Mouse (Mus musculus): ENCODE measurements around the gene Prkce.

Prkce gene

DNA sequence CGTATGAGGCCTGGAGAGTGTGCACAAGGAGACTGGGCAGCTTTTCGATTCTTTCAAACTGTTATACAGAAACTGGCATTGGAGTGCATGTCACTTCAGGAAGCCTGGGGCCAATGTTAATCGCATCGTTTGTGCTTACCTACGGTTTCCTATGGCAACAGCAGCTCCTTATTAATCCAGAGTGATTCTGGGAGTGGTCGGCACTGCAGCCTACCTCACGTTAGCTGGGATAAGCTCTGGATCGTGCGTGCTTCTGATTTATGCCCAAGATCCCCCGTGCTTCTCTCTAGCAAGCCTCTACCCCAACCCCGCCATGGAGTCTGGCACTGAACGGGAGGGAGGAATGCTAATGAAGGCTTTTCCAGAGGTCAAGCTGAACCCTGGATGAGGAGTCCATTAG is 242.9 kb downstream of the Prkce start:
- DNase-seq (ENCODE audit: low spot score in 2 of 2) = no peak

DNA sequence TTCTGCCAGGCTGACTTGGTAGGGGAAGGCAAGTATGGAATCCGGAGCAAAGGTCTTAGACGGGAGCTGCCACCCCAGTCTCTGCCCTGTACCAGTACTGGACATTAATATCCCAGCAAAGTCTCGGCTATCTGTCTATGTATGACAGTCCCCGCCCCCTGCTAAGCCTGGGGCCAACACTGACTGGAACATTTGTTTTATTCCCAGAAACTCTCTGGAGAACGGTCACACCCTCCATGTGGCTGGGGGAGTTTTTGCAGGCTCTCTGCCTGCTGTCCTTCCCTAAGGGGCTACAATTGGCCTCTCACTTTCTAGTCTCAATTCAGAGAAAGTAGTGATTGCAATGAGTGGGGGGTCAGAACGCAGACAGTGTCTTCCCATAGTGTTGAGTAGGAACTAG is 244.6 kb downstream of the Prkce start:
- no peak for DNase-seq (ENCODE audit: low spot score in 2 of 2)

- DNase-seq (ENCODE audit: low spot score in 2 of 2) = no peak
These were observed 247.0 kb downstream of the Prkce start for GRCm38 (mm10) chr17:86414608-86415007.

GRCm38 (mm10) chr17:86415989-86416388 is 248.4 kb downstream of the Prkce start:
- DNase-seq (ENCODE audit: low spot score in 2 of 2) = peak in 1 of 2 experiments; percentile 41

GRCm38 (mm10) chr17:86418334-86418733 is 250.7 kb downstream of the Prkce start:
- DNase-seq (ENCODE audit: low spot score in 2 of 2) = no peak

DNA sequence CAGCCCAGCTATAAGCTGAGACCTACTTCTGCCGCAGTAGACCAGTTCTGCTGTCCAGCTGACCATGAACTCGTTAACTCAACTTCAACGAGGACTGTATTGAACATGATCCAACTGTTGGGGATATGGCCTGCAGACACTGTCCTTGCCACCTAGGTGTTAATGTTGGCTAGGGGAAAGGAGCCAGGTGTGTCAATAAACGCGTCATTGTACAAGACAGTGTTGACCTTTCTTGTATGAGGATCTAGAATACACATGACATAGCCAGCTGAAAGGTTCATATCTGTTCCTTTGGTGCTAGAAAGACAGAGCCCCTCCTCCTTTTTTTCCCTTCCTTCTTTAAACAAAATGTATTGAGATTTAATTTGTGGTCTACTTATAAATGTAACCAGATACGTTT is 251.6 kb downstream of the Prkce start:
- no peak for DNase-seq (ENCODE audit: low spot score in 2 of 2)

- DNase-seq (ENCODE audit: low spot score in 2 of 2) = no peak
These were observed 253.2 kb downstream of the Prkce start for GRCm38 (mm10) chr17:86420646-86421338.

- DNase-seq (ENCODE audit: low spot score in 2 of 2) = no peak
These were observed 254.4 kb downstream of the Prkce start for GRCm38 (mm10) chr17:86422023-86422422.

DNA sequence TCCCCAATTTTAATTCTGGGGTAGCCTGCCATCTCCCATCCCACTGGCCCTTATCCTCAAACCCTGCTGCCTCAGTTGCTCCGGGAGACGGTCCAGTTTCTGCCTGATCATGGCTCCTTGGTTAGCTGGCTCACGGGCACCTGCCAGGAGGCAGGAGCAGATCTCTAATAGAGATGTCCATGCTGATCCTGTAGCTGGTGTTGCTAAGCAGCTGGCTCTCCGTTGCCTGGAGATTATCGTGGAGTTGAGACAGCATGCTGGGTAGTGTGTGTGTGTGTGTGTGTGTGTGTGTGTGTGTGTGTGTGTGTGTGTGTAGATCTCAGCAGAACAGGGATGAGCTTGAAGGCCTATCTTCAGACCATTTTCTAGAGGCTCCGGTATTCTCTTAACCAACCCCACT is 262.3 kb downstream of the Prkce start:
- no peak for DNase-seq (ENCODE audit: low spot score in 2 of 2)

- DNase-seq (ENCODE audit: low spot score in 2 of 2) = no peak
These were observed 265.5 kb downstream of the Prkce start for GRCm38 (mm10) chr17:86433117-86433516.

DNA sequence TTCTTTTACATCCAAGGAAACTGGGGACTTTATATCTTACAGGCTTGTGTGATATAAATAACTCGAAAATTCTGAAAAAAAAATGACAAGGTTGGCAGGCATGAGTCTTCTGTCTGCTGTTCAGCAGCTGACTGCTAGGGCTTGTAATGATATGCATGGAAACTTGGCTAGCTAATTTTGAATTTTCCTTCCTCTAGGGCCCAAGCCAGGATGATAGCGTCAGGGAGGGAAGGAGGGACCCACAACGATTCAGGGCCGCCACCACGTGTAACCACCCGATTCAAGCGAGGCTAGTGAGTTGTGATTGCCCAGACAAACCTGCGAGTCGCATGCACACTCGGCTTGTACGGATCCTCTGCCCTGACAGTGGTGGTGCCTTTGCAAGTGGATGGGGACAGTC is 266.2 kb downstream of the Prkce start:
- no peak for DNase-seq (ENCODE audit: low spot score in 2 of 2)

DNA sequence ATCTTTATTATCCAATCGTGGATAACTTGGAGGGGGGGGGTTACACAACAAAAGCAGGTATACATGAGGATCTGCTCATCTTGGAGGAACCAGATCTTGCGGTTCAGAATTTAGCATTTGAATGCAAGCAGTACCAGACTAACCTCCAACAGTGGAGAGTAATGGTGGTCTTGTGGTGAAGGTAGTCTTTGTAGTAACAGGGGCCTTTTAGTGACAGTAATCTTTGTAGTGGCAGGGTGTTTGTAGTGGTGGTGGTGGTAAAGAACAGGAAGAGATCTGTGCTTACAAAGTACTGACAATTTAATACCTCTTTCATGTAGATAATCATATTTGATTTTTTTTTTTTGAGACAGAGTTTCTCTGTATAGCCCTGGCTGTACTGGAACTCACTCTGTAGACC is 267.2 kb downstream of the Prkce start:
- no peak for DNase-seq (ENCODE audit: low spot score in 2 of 2)

- no peak for DNase-seq (ENCODE audit: low spot score in 2 of 2)
These were observed 268.0 kb downstream of the Prkce start for GRCm38 (mm10) chr17:86435570-86435969.

DNA sequence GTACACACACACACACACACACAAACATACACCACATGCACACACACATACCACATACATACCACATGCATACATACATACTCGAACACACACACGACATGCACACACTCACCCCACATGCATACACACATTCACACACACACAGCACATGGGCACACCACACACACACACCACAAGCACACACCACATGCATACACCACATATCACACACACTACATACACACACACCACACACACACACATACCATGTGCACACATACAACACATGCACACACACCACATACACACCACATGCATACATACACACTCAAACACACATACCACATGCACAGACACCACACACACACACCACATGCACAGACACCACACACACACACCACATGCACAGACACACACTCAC is 268.4 kb downstream of the Prkce start:
- DNase-seq (ENCODE audit: low spot score in 2 of 2) = no peak

- DNase-seq (ENCODE audit: low spot score in 2 of 2) = no peak
These were observed 269.2 kb downstream of the Prkce start for GRCm38 (mm10) chr17:86436583-86437370.

- DNase-seq (ENCODE audit: low spot score in 2 of 2) = no peak
These were observed 270.1 kb downstream of the Prkce start for GRCm38 (mm10) chr17:86437516-86438277.

GRCm38 (mm10) chr17:86438278-86438661 is 270.7 kb downstream of the Prkce start:
- DNase-seq (ENCODE audit: low spot score in 2 of 2) = no peak

GRCm38 (mm10) chr17:86438763-86439162 is 271.2 kb downstream of the Prkce start:
- DNase-seq (ENCODE audit: low spot score in 2 of 2) = no peak

GRCm38 (mm10) chr17:86441098-86441497 is 273.5 kb downstream of the Prkce start:
- no peak for DNase-seq (ENCODE audit: low spot score in 2 of 2)

GRCm38 (mm10) chr17:86443886-86444285 is 276.3 kb downstream of the Prkce start:
- DNase-seq (ENCODE audit: low spot score in 2 of 2) = no peak

- DNase-seq (ENCODE audit: low spot score in 2 of 2) = peak; percentile 89 to 96
These were observed 277.2 kb downstream of the Prkce start for GRCm38 (mm10) chr17:86444578-86445419.

GRCm38 (mm10) chr17:86445420-86445720 is 277.8 kb downstream of the Prkce start:
- DNase-seq (ENCODE audit: low spot score in 2 of 2) = no peak
